Mouse (Mus musculus): ENCODE measurements around the gene Pard3. TPM values are rescaled to one million over a fixed set of nuclear protein-coding genes. Genes with fewer than 3 reads are reported as not detected.

Gene Pard3
- polyA plus RNA-seq, 1 experiment: 10.4 TPM

- peaks cover 3% of the 10 kb centered on the region; the same call in 1 of the 2 replicates for H3K4me1 ChIP-seq (replicated peaks; ENCODE audit: control insufficient read depth, insufficient read depth, low read length)
- peaks cover 10% of the 10 kb centered on the region for H3K27me3 ChIP-seq (ENCODE audit: control insufficient read depth, insufficient read depth, low read length)
- peak overlapping the region; percentile 37; the same call in 1 of the 2 replicates for H3K4me3 ChIP-seq (ENCODE audit: control insufficient read depth, insufficient read depth, low read length)
- 23% methylated on average over 10 of the region's 10 CpGs for WGBS
- no peak overlapping the region for H3K27ac ChIP-seq (ENCODE audit: control insufficient read depth, insufficient read depth, low read length)
- H3K36me3 ChIP-seq (ENCODE audit: control insufficient read depth, insufficient read depth, low read length): no peaks in the 10 kb centered on the region
- TF ChIP-seq POLR2A (IDR thresholded peaks at IDR 0.05; ENCODE audit: control insufficient read depth, extremely low read depth, insufficient read depth, low read length, poor library complexity) (no peak), CTCF (IDR thresholded peaks at IDR 0.05; ENCODE audit: borderline replicate concordance, control insufficient read depth, extremely low read depth, insufficient read depth, low read length, poor library complexity) (no peak)
- no peak for DNase-seq
Observed at GRCm38 (mm10) chr8:127065113-127065473, 1.4 kb downstream of the Pard3 start.

- no peak for TF ChIP-seq POLR2A (IDR thresholded peaks at IDR 0.05; ENCODE audit: control insufficient read depth, extremely low read depth, insufficient read depth, low read length, poor library complexity)
- no peak for TF ChIP-seq CTCF (IDR thresholded peaks at IDR 0.05; ENCODE audit: borderline replicate concordance, control insufficient read depth, extremely low read depth, insufficient read depth, low read length, poor library complexity)
- Histone ChIP-seq H3K36me3 (ENCODE audit: control insufficient read depth, insufficient read depth, low read length) (no peaks in the 10 kb centered on the region), H3K27me3 (ENCODE audit: control insufficient read depth, insufficient read depth, low read length) (peaks cover 10% of the 10 kb centered on the region), H3K27ac (ENCODE audit: control insufficient read depth, insufficient read depth, low read length) (no peak overlapping the region), H3K4me3 (ENCODE audit: control insufficient read depth, insufficient read depth, low read length) (no peak overlapping the region), H3K4me1 (replicated peaks; ENCODE audit: control insufficient read depth, insufficient read depth, low read length) (peaks cover 3% of the 10 kb centered on the region; the same call in 1 of the 2 replicates)
- 79% methylated on average over 1 of the region's 1 CpGs for WGBS
- no peak for DNase-seq
Observed at GRCm38 (mm10) chr8:127065791-127066190, 2.1 kb downstream of the Pard3 start.

GRCm38 (mm10) chr8:127066501-127066900 lies 2.8 kb downstream of the Pard3 start:
- Histone ChIP-seq H3K4me1 (replicated peaks; ENCODE audit: control insufficient read depth, insufficient read depth, low read length) (peaks cover 3% of the 10 kb centered on the region; the same call in 1 of the 2 replicates), H3K36me3 (ENCODE audit: control insufficient read depth, insufficient read depth, low read length) (no peaks in the 10 kb centered on the region), H3K27me3 (ENCODE audit: control insufficient read depth, insufficient read depth, low read length) (peaks cover 10% of the 10 kb centered on the region), H3K27ac (ENCODE audit: control insufficient read depth, insufficient read depth, low read length) (no peak overlapping the region), H3K4me3 (ENCODE audit: control insufficient read depth, insufficient read depth, low read length) (no peak overlapping the region)
- DNase-seq: no peak
- TF ChIP-seq POLR2A (IDR thresholded peaks at IDR 0.05; ENCODE audit: control insufficient read depth, extremely low read depth, insufficient read depth, low read length, poor library complexity): no peak
- TF ChIP-seq CTCF (IDR thresholded peaks at IDR 0.05; ENCODE audit: borderline replicate concordance, control insufficient read depth, extremely low read depth, insufficient read depth, low read length, poor library complexity): no peak

GRCm38 (mm10) chr8:127068719-127069118 lies 5.0 kb downstream of the Pard3 start:
- Histone ChIP-seq H3K4me1 (replicated peaks; ENCODE audit: control insufficient read depth, insufficient read depth, low read length) (peaks cover 3% of the 10 kb centered on the region; the same call in 1 of the 2 replicates), H3K4me3 (ENCODE audit: control insufficient read depth, insufficient read depth, low read length) (no peak overlapping the region), H3K27ac (ENCODE audit: control insufficient read depth, insufficient read depth, low read length) (no peak overlapping the region), H3K27me3 (ENCODE audit: control insufficient read depth, insufficient read depth, low read length) (peaks cover 10% of the 10 kb centered on the region), H3K36me3 (ENCODE audit: control insufficient read depth, insufficient read depth, low read length) (no peaks in the 10 kb centered on the region)
- no peak for DNase-seq
- TF ChIP-seq POLR2A (IDR thresholded peaks at IDR 0.05; ENCODE audit: control insufficient read depth, extremely low read depth, insufficient read depth, low read length, poor library complexity) (no peak), CTCF (IDR thresholded peaks at IDR 0.05; ENCODE audit: borderline replicate concordance, control insufficient read depth, extremely low read depth, insufficient read depth, low read length, poor library complexity) (no peak)
- WGBS: 83% methylated on average over 3 of the region's 3 CpGs

- no peak for TF ChIP-seq POLR2A (IDR thresholded peaks at IDR 0.05; ENCODE audit: control insufficient read depth, extremely low read depth, insufficient read depth, low read length, poor library complexity)
- no peak overlapping the region for H3K27ac ChIP-seq (ENCODE audit: control insufficient read depth, insufficient read depth, low read length)
- no peaks in the 10 kb centered on the region for H3K4me1 ChIP-seq (replicated peaks; ENCODE audit: control insufficient read depth, insufficient read depth, low read length)
- 80% methylated on average over 3 of the region's 3 CpGs for WGBS
- H3K36me3 ChIP-seq (ENCODE audit: control insufficient read depth, insufficient read depth, low read length): no peaks in the 10 kb centered on the region
- peaks cover 3% of the 10 kb centered on the region; the same call in 1 of the 2 replicates for H3K27me3 ChIP-seq (ENCODE audit: control insufficient read depth, insufficient read depth, low read length)
- DNase-seq: no peak
- H3K4me3 ChIP-seq (ENCODE audit: control insufficient read depth, insufficient read depth, low read length): no peak overlapping the region
Observed at GRCm38 (mm10) chr8:127070225-127070624, 6.5 kb downstream of the Pard3 start.

GRCm38 (mm10) chr8:127073052-127073618 lies 9.4 kb downstream of the Pard3 start:
- no peaks in the 10 kb centered on the region for H3K27me3 ChIP-seq (ENCODE audit: control insufficient read depth, insufficient read depth, low read length)
- H3K27ac ChIP-seq (ENCODE audit: control insufficient read depth, insufficient read depth, low read length): no peak overlapping the region
- H3K36me3 ChIP-seq (ENCODE audit: control insufficient read depth, insufficient read depth, low read length): no peaks in the 10 kb centered on the region
- no peak overlapping the region for H3K4me3 ChIP-seq (ENCODE audit: control insufficient read depth, insufficient read depth, low read length)
- no peaks in the 10 kb centered on the region for H3K4me1 ChIP-seq (replicated peaks; ENCODE audit: control insufficient read depth, insufficient read depth, low read length)
- TF ChIP-seq POLR2A (IDR thresholded peaks at IDR 0.05; ENCODE audit: control insufficient read depth, extremely low read depth, insufficient read depth, low read length, poor library complexity): no peak
- TF ChIP-seq CTCF (IDR thresholded peaks at IDR 0.05; ENCODE audit: borderline replicate concordance, control insufficient read depth, extremely low read depth, insufficient read depth, low read length, poor library complexity): no peak
- no peak for DNase-seq
- 43% methylated on average over 5 of the region's 5 CpGs for WGBS

GRCm38 (mm10) chr8:127076511-127076910 lies 12.8 kb downstream of the Pard3 start:
- no peaks in the 10 kb centered on the region for H3K4me1 ChIP-seq (replicated peaks; ENCODE audit: control insufficient read depth, insufficient read depth, low read length)
- no peak for DNase-seq
- no peak overlapping the region for H3K4me3 ChIP-seq (ENCODE audit: control insufficient read depth, insufficient read depth, low read length)
- 87% methylated on average over 7 of the region's 7 CpGs for WGBS
- no peak for TF ChIP-seq CTCF (IDR thresholded peaks at IDR 0.05; ENCODE audit: borderline replicate concordance, control insufficient read depth, extremely low read depth, insufficient read depth, low read length, poor library complexity)
- no peak for TF ChIP-seq POLR2A (IDR thresholded peaks at IDR 0.05; ENCODE audit: control insufficient read depth, extremely low read depth, insufficient read depth, low read length, poor library complexity)
- H3K27ac ChIP-seq (ENCODE audit: control insufficient read depth, insufficient read depth, low read length): no peak overlapping the region
- H3K36me3 ChIP-seq (ENCODE audit: control insufficient read depth, insufficient read depth, low read length): no peaks in the 10 kb centered on the region
- H3K27me3 ChIP-seq (ENCODE audit: control insufficient read depth, insufficient read depth, low read length): no peaks in the 10 kb centered on the region
